Mouse (Mus musculus) hindbrain, embryonic 15.5 days (tissue): ENCODE measurements around the gene Klhl24. TPM values are rescaled to one million over a fixed set of nuclear protein-coding genes. Genes with fewer than 3 reads are reported as not detected.
"Not testable (repeated sequence)": the region's sequence is repeated elsewhere in the genome, so short reads cannot be mapped to it uniquely, and the experiment has no call there.

Source experiments
- ATAC-seq: fragments of 200-750 bp; cut with Nextera tagmentation; 2 replicates; pipeline ENCODE4 v1.8.0; 2017; ENCODE audit warnings: low read depth, moderate number of reproducible peaks, moderate TSS enrichment; ENCODE audit not compliant: low FRiP score
- H3K27ac ChIP-seq: fragments of 300-500 bp; sonication (generic); replicated peaks from 2 replicates; pipeline ENCODE4 v1.5.1; 2015; ENCODE audit warnings: mild to moderate bottlenecking, inconsistent platforms
- H3K27me3 ChIP-seq: fragments of 300-500 bp; sonication (generic); 2 replicates; pipeline ENCODE4 v1.6.1; 2015; ENCODE audit warnings: control low read depth, inconsistent platforms
- H3K36me3 ChIP-seq: fragments of 300-500 bp; sonication (generic); 2 replicates; pipeline ENCODE4 v1.6.1; 2015; ENCODE audit warnings: control low read depth, inconsistent platforms
- H3K4me1 ChIP-seq: fragments of 300-500 bp; sonication (generic); replicated peaks from 2 replicates; pipeline ENCODE4 v1.6.1; 2015; ENCODE audit warnings: control low read depth, inconsistent platforms
- H3K4me2 ChIP-seq: fragments of 300-500 bp; sonication (generic); 2 replicates; pipeline ENCODE4 v1.6.1; 2015; ENCODE audit warnings: moderate library complexity, mild to moderate bottlenecking, inconsistent platforms
- H3K4me3 ChIP-seq: fragments of 300-500 bp; sonication (generic); 2 replicates; pipeline ENCODE4 v1.5.1; 2015; ENCODE audit warnings: mild to moderate bottlenecking, inconsistent platforms
- H3K9ac ChIP-seq: fragments of 300-500 bp; sonication (generic); 2 replicates; pipeline ENCODE4 v1.6.1; 2015; ENCODE audit warnings: inconsistent platforms
- H3K9me3 ChIP-seq: fragments of 300-500 bp; sonication (generic); 2 replicates; pipeline ENCODE4 v1.6.1; 2016; ENCODE audit warnings: control low read depth, inconsistent platforms
- WGBS: fragments of 180-500 bp; shearing (Covaris S2); methylation state at CpG from one replicate; pipeline ENCODE4 v1.1.7; 2015; 5-methylcytosine and 5-hydroxymethylcytosine counted together
- polyA plus RNA-seq: library from polyadenylated mRNA; unstranded; fragments of >200 nt; fragmentation: Nextera tagmentation; extraction: Ambion mirVana; gene quantifications from 2 replicates; pipeline ENCODE4 v1.2.1, GENCODE M21; 2015

Klhl24 gene
- polyA plus RNA-seq, 1 experiment from 2014 or later, result 41.5 TPM

- WGBS, result 6% methylated on average over 4 of the region's 4 CpGs
- peak overlapping the region; percentile 97 for H3K9ac ChIP-seq
- H3K27ac ChIP-seq, result peak overlapping the region; percentile 97
- peaks cover 3% of the 10 kb centered on the region for H3K9me3 ChIP-seq
- H3K4me2 ChIP-seq, result peak overlapping the region; percentile 63
- H3K27me3 ChIP-seq, result no peaks in the 10 kb centered on the region
- H3K4me1 ChIP-seq, result peaks cover 12% of the 10 kb centered on the region
- peaks cover 9% of the 10 kb centered on the region for H3K36me3 ChIP-seq
- no peak for ATAC-seq
- H3K4me3 ChIP-seq, result peak overlapping the region; percentile 91
These were observed 1.0 kb downstream of the Klhl24 start for GRCm38 (mm10) chr16:20098375-20098727.

GRCm38 (mm10) chr16:20098866-20099629, 1.7 kb downstream of the Klhl24 start:
- H3K36me3 ChIP-seq, result peaks cover 16% of the 10 kb centered on the region
- no peaks in the 10 kb centered on the region for H3K27me3 ChIP-seq
- peak overlapping the region; percentile 91 for H3K4me3 ChIP-seq
- 93% methylated on average over 6 of the region's 6 CpGs for WGBS
- no peak overlapping the region for H3K27ac ChIP-seq
- peaks cover 12% of the 10 kb centered on the region for H3K4me1 ChIP-seq
- no peak for ATAC-seq
- H3K9ac ChIP-seq, result peak overlapping the region; percentile 97; the same call in 1 of the 2 replicates
- H3K4me2 ChIP-seq, result peak overlapping the region; percentile 63
- peaks cover 9% of the 10 kb centered on the region for H3K9me3 ChIP-seq

- Histone ChIP-seq H3K4me3 (no peak overlapping the region), H3K9ac (no peak overlapping the region), H3K4me2 (no peak overlapping the region), H3K9me3 (peaks cover 11% of the 10 kb centered on the region), H3K4me1 (peaks cover 13% of the 10 kb centered on the region), H3K27ac (no peak overlapping the region), H3K27me3 (no peaks in the 10 kb centered on the region), H3K36me3 (peaks cover 79% of the 10 kb centered on the region)
- ATAC-seq, result no peak
- 95% methylated on average over 8 of the region's 8 CpGs for WGBS
These were observed 9.7 kb downstream of the Klhl24 start for GRCm38 (mm10) chr16:20106996-20107395.

GRCm38 (mm10) chr16:20108961-20109360, 11.6 kb downstream of the Klhl24 start:
- peaks cover 71% of the 10 kb centered on the region for H3K36me3 ChIP-seq
- no peak overlapping the region for H3K4me2 ChIP-seq
- 94% methylated on average over 6 of the region's 6 CpGs for WGBS
- H3K27me3 ChIP-seq, result no peaks in the 10 kb centered on the region
- no peak overlapping the region for H3K27ac ChIP-seq
- peaks cover 3% of the 10 kb centered on the region; the same call in 1 of the 2 replicates for H3K9me3 ChIP-seq
- H3K9ac ChIP-seq, result no peak overlapping the region
- H3K4me1 ChIP-seq, result peaks cover 16% of the 10 kb centered on the region
- peak; percentile 43; the same call in 1 of the 2 replicates for ATAC-seq
- no peak overlapping the region for H3K4me3 ChIP-seq

- 64% methylated on average over 2 of the region's 2 CpGs for WGBS
- H3K4me3 ChIP-seq, result no peak overlapping the region
- no peak overlapping the region for H3K4me2 ChIP-seq
- peaks cover 16% of the 10 kb centered on the region for H3K4me1 ChIP-seq
- no peak overlapping the region for H3K9ac ChIP-seq
- no peaks in the 10 kb centered on the region for H3K9me3 ChIP-seq
- peaks cover 67% of the 10 kb centered on the region for H3K36me3 ChIP-seq
- no peaks in the 10 kb centered on the region for H3K27me3 ChIP-seq
- no peak; the same call in 1 of the 2 replicates for ATAC-seq
- no peak overlapping the region for H3K27ac ChIP-seq
These were observed 15.3 kb downstream of the Klhl24 start for GRCm38 (mm10) chr16:20112649-20113048.

- WGBS, result 87% methylated on average over 4 of the region's 4 CpGs
- peaks cover 69% of the 10 kb centered on the region for H3K36me3 ChIP-seq
These were observed 18.7 kb downstream of the Klhl24 start for GRCm38 (mm10) chr16:20116069-20116468.

GRCm38 (mm10) chr16:20126319-20126883, 29.1 kb downstream of the Klhl24 start:
- H3K27me3 ChIP-seq, H3K27ac ChIP-seq, H3K4me2 ChIP-seq, H3K4me3 ChIP-seq, ATAC-seq, H3K9me3 ChIP-seq, H3K4me1 ChIP-seq, H3K9ac ChIP-seq: not testable (repeated sequence)
- 90% methylated on average over 10 of the region's 10 CpGs for WGBS
- H3K36me3 ChIP-seq, result peaks cover 40% of the 10 kb centered on the region

More at GRCm38 (mm10) chr16:20116069-20116468, 18.7 kb downstream of the Klhl24 start:
- no peak for ATAC-seq
- H3K9ac ChIP-seq, result no peak overlapping the region
- no peak overlapping the region for H3K27ac ChIP-seq
- no peaks in the 10 kb centered on the region for H3K27me3 ChIP-seq
- H3K4me2 ChIP-seq, result no peak overlapping the region
- H3K4me3 ChIP-seq, result no peak overlapping the region
- H3K4me1 ChIP-seq, result peaks cover 12% of the 10 kb centered on the region
- no peaks in the 10 kb centered on the region for H3K9me3 ChIP-seq

GRCm38 (mm10) chr16:20130397-20130796, 33.1 kb downstream of the Klhl24 start:
- Histone ChIP-seq H3K27me3 (no peaks in the 10 kb centered on the region), H3K4me2 (no peak overlapping the region), H3K4me1 (no peaks in the 10 kb centered on the region), H3K27ac (no peak overlapping the region), H3K4me3 (no peak overlapping the region), H3K9ac (no peak overlapping the region), H3K36me3 (peaks cover 14% of the 10 kb centered on the region), H3K9me3 (no peaks in the 10 kb centered on the region)
- WGBS, result 66% methylated on average over 2 of the region's 2 CpGs
- ATAC-seq, result no peak

- Histone ChIP-seq H3K4me3 (peak within 1 kb of the TSS; percentile 68), H3K9ac (peak within 1 kb of the TSS; percentile 73), H3K4me1 (peaks cover 18% of the 10 kb centered on the region), H3K27me3 (no peaks in the 10 kb centered on the region), H3K4me2 (peak within 1 kb of the TSS; percentile 79), H3K27ac (peak within 1 kb of the TSS; percentile 95), H3K36me3 (no peaks in the 10 kb centered on the region), H3K9me3 (no peaks in the 10 kb centered on the region)
- under 1% methylated on average over 80 of the region's 92 CpGs for WGBS
- ATAC-seq, result peak; percentile 97
These were observed 43.6 kb downstream of the Klhl24 start, which contains the start of gene Yeats2 for GRCm38 (mm10) chr16:20140772-20141531. Gene Yeats2, plus strand, starts transcription at chr16:20141063.

- no peaks in the 10 kb centered on the region for H3K36me3 ChIP-seq
- H3K4me1 ChIP-seq, result peaks cover 18% of the 10 kb centered on the region
- H3K27me3 ChIP-seq, result no peaks in the 10 kb centered on the region
- no peaks in the 10 kb centered on the region for H3K9me3 ChIP-seq
- H3K4me3 ChIP-seq, result no peak overlapping the region
- H3K4me2 ChIP-seq, result no peak overlapping the region
- no peak overlapping the region for H3K27ac ChIP-seq
- no peak overlapping the region for H3K9ac ChIP-seq
- ATAC-seq, result no peak
- over 99% methylated on average over 3 of the region's 3 CpGs for WGBS
These were observed 47.2 kb downstream of the Klhl24 start for GRCm38 (mm10) chr16:20144568-20144967.

GRCm38 (mm10) chr16:20151991-20152390, 54.6 kb downstream of the Klhl24 start:
- Histone ChIP-seq H3K27ac (no peak overlapping the region), H3K4me2 (no peak overlapping the region), H3K9me3 (no peaks in the 10 kb centered on the region), H3K36me3 (peaks cover 30% of the 10 kb centered on the region), H3K4me1 (no peaks in the 10 kb centered on the region), H3K9ac (no peak overlapping the region), H3K27me3 (no peaks in the 10 kb centered on the region), H3K4me3 (no peak overlapping the region)
- WGBS, result 86% methylated on average over 5 of the region's 5 CpGs
- ATAC-seq, result no peak

GRCm38 (mm10) chr16:20153742-20154141, 56.4 kb downstream of the Klhl24 start:
- no peak for ATAC-seq
- no peak overlapping the region for H3K4me2 ChIP-seq
- no peaks in the 10 kb centered on the region for H3K27me3 ChIP-seq
- peaks cover 43% of the 10 kb centered on the region for H3K36me3 ChIP-seq
- no peaks in the 10 kb centered on the region for H3K4me1 ChIP-seq
- H3K9ac ChIP-seq, result no peak overlapping the region
- H3K4me3 ChIP-seq, result no peak overlapping the region
- no peaks in the 10 kb centered on the region for H3K9me3 ChIP-seq
- 74% methylated on average over 3 of the region's 3 CpGs for WGBS
- no peak overlapping the region for H3K27ac ChIP-seq
